Mouse (Mus musculus) retina, postnatal 1 day (tissue): Measurements from ENCODE around the gene Zmat5.

Experiments used
- DNase-seq: peaks from one replicate; pipeline ENCODE4 v3.0.0-alpha.2; 2012

The Zmat5 gene

GRCm38 (mm10) chr11:4704072-4704964 is at the start of gene Zmat5, which contains the start of gene Uqcr10:
TSS of gene Zmat5 (plus strand) at chr11:4704678.
TSS of gene Uqcr10 (minus strand) at chr11:4704342.
- peak; percentile 97 for DNase-seq

- DNase-seq = no peak
Observed at GRCm38 (mm10) chr11:4659818-4660217, 44.7 kb upstream of the Zmat5 start.

- no peak for DNase-seq
Observed at GRCm38 (mm10) chr11:4660309-4661025, 44.0 kb upstream of the Zmat5 start.

GRCm38 (mm10) chr11:4661324-4661723 is 43.2 kb upstream of the Zmat5 start:
- DNase-seq = no peak

GRCm38 (mm10) chr11:4661871-4662495 is 42.5 kb upstream of the Zmat5 start:
- no peak for DNase-seq

- DNase-seq = no peak
Observed at GRCm38 (mm10) chr11:4662496-4662878, 42.0 kb upstream of the Zmat5 start.

GRCm38 (mm10) chr11:4671736-4672135 is 32.7 kb upstream of the Zmat5 start:
- DNase-seq = no peak

GRCm38 (mm10) chr11:4674593-4674992 is 29.9 kb upstream of the Zmat5 start:
- peak; percentile 31 for DNase-seq

- DNase-seq = no peak
Observed at GRCm38 (mm10) chr11:4675126-4675562, 29.3 kb upstream of the Zmat5 start.

- DNase-seq = no peak
Observed at GRCm38 (mm10) chr11:4675693-4676092, 28.8 kb upstream of the Zmat5 start.

- DNase-seq = no peak
Observed at GRCm38 (mm10) chr11:4677250-4677872, 27.1 kb upstream of the Zmat5 start.

GRCm38 (mm10) chr11:4678700-4679440 is 25.6 kb upstream of the Zmat5 start:
- DNase-seq = no peak

GRCm38 (mm10) chr11:4679441-4679832 is 25.0 kb upstream of the Zmat5 start:
- DNase-seq = no peak

GRCm38 (mm10) chr11:4680126-4680525 is 24.4 kb upstream of the Zmat5 start:
- no peak for DNase-seq

- DNase-seq = no peak
Observed at GRCm38 (mm10) chr11:4683516-4683915, 21.0 kb upstream of the Zmat5 start.

GRCm38 (mm10) chr11:4684186-4684585 is 20.3 kb upstream of the Zmat5 start:
- no peak for DNase-seq

- DNase-seq = peak; percentile 29
Observed at GRCm38 (mm10) chr11:4685071-4685470, 19.4 kb upstream of the Zmat5 start.

- DNase-seq = no peak
Observed at GRCm38 (mm10) chr11:4685510-4685909, 19.0 kb upstream of the Zmat5 start.

- no peak for DNase-seq
Observed at GRCm38 (mm10) chr11:4687027-4687426, 17.5 kb upstream of the Zmat5 start.

- no peak for DNase-seq
Observed at GRCm38 (mm10) chr11:4687874-4688273, 16.6 kb upstream of the Zmat5 start.

GRCm38 (mm10) chr11:4688632-4689380 is 15.7 kb upstream of the Zmat5 start:
- no peak for DNase-seq
